Mouse (Mus musculus) heart, adult 2 months (tissue): ENCODE data around the gene Macrod1.

ENCODE experiments used
- CTCF ChIP-seq: fragments of 200-600 bp; IDR thresholded peaks from 2 replicates; pipeline ENCODE4 v1.8.1; 2022; ENCODE audit warnings: antibody characterized with exemption, mild to moderate bottlenecking, moderate library complexity
- POLR2A ChIP-seq: fragments of 200-500 bp; IDR thresholded peaks from 2 replicates; pipeline ENCODE4 v1.6.1; 2011; ENCODE audit warnings: mild to moderate bottlenecking, low read depth, low read length, control low read depth; ENCODE audit not compliant: insufficient read depth

DNA sequence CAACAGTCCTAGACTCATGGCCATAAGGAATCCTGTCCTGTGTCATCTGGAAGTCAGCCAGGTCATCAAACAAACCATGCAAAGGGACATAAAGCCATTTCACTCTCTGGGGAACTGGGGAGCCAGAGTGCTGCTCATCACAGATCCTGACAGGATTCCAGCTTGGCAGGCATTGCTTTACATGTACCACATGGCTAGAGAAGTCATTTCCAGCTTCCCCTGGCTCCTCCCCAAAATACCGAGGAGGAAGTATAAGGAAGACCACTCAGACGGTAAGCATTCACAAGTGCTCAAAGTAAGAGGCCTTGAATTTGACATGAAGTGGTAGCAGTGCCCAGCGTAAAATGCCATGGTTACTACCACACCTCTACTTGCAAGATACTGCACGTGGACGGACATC, 157.9 kb downstream of the Macrod1 start:
- TF ChIP-seq CTCF (no peak), POLR2A (no peak)
